Mouse (Mus musculus) spleen, adult 2 months (tissue): ENCODE measurements around the gene Cenpk. TPM values are rescaled to one million over a fixed set of nuclear protein-coding genes. Genes with fewer than 3 reads are reported as not detected.

ENCODE experiments used
- DNase-seq, 2 experiments: peaks; one replicate each; pipeline versions ENCODE4 v3.0.0 to v3.0.0-alpha.2; 2012 to 2021; ENCODE audit warnings: low spot score in 2 of 2, low read depth in 1 of 2
- H3K27ac ChIP-seq: fragments of 200-500 bp; 2 replicates; pipeline ENCODE4 v1.5.1; 2012; ENCODE audit warnings: low read length, inconsistent platforms; ENCODE audit not compliant: insufficient read depth
- H3K27me3 ChIP-seq: fragments of 200-500 bp; 2 replicates; pipeline ENCODE4 v1.6.1; 2012; ENCODE audit warnings: mild to moderate bottlenecking, moderate library complexity, low read length, inconsistent platforms; ENCODE audit not compliant: control insufficient read depth, insufficient read depth
- H3K36me3 ChIP-seq: fragments of 200-500 bp; 2 replicates; pipeline ENCODE4 v1.6.1; 2012; ENCODE audit warnings: mild to moderate bottlenecking, low read length, inconsistent platforms; ENCODE audit not compliant: control insufficient read depth, insufficient read depth
- H3K4me1 ChIP-seq: fragments of 200-500 bp; 2 replicates; pipeline ENCODE4 v1.6.1; 2011; ENCODE audit warnings: inconsistent platforms; ENCODE audit not compliant: control insufficient read depth, insufficient read depth, insufficient read length
- H3K4me3 ChIP-seq: fragments of 200-500 bp; 2 replicates; pipeline ENCODE4 v1.5.1; 2011; ENCODE audit warnings: mild to moderate bottlenecking, inconsistent platforms; ENCODE audit not compliant: insufficient read depth, insufficient read length; ENCODE audit errors: extremely low read depth
- CTCF ChIP-seq: fragments of 200-500 bp; IDR thresholded peaks from 2 replicates; pipeline ENCODE4 v1.5.1; 2011; ENCODE audit warnings: mild to moderate bottlenecking, inconsistent platforms; ENCODE audit not compliant: insufficient read depth, insufficient read length, insufficient replicate concordance; ENCODE audit errors: extremely low read depth
- POLR2A ChIP-seq: fragments of 200-500 bp; IDR thresholded peaks from 2 replicates; pipeline ENCODE4 v1.6.1; 2011; ENCODE audit warnings: low read depth, low read length, inconsistent platforms
- WGBS: fragments of 180-500 bp; shearing (Covaris S2); methylation state at CpG from one replicate; pipeline ENCODE4 v1.1.7; 2018; 5-methylcytosine and 5-hydroxymethylcytosine counted together
- polyA plus RNA-seq: library from polyadenylated mRNA; depleted of rRNA; stranded (reverse); fragments of >200 nt; gene quantifications from 2 replicates; pipeline ENCODE4 v1.2.3, GENCODE M21; 2012

Gene Cenpk
- polyA plus RNA-seq, 1 experiment = 0.21 TPM

DNA sequence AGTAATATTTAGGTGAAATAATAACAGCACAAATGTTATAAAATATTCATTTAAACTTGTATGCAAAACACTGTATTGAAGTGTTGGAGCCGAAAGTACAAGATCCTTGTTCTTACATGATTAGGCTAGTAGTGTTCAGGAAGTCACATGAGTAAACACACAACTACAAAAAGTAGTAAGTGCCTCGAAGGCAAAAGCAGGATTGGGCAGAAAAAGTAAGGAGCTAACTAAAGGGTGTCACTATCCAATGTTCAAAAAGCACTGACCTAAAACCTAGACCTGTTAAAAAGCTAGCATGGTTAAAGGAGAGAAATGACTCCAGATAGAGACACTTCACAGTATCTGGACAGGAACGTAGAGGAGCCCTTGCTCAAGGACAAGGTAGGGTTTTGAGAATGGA, 933 bp upstream of the Cenpk start:
- no peak overlapping the region for H3K27ac ChIP-seq
- no peak overlapping the region for H3K4me3 ChIP-seq
- H3K36me3 ChIP-seq = peaks cover 3% of the 10 kb centered on the region; the same call in 1 of the 2 replicates
- TF ChIP-seq CTCF (no peak), POLR2A (no peak)
- WGBS = 19% methylated on average over 3 of the region's 3 CpGs
- DNase-seq = no peak
- H3K27me3 ChIP-seq = no peaks in the 10 kb centered on the region
- H3K4me1 ChIP-seq = no peaks in the 10 kb centered on the region

DNA sequence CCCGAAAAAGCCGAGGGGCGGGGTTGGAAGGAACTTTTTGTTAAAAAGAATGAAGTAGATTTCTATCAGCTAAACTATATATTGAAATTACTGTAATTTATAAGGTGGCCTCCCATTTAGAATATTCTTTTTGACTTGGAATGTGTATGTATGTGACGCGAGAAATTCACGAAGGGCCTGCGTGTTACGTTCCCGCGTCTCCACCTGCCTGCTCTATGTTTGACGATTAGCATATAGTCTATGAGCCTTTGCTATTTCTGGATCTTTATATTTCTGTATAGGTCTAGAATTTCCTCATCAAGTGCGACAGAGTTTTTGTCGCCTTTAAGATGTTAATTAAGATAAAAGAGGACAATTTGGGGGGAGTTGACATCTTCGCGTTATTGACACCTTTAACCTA, 770 bp downstream of the Cenpk start:
- Histone ChIP-seq H3K4me1 (no peaks in the 10 kb centered on the region), H3K27ac (no peak overlapping the region), H3K36me3 (peaks cover 3% of the 10 kb centered on the region; the same call in 1 of the 2 replicates), H3K27me3 (no peaks in the 10 kb centered on the region), H3K4me3 (peak overlapping the region; percentile 68)
- DNase-seq = no peak
- WGBS = 3% methylated on average over 15 of the region's 15 CpGs
- no peak for TF ChIP-seq POLR2A
- no peak for TF ChIP-seq CTCF

DNA sequence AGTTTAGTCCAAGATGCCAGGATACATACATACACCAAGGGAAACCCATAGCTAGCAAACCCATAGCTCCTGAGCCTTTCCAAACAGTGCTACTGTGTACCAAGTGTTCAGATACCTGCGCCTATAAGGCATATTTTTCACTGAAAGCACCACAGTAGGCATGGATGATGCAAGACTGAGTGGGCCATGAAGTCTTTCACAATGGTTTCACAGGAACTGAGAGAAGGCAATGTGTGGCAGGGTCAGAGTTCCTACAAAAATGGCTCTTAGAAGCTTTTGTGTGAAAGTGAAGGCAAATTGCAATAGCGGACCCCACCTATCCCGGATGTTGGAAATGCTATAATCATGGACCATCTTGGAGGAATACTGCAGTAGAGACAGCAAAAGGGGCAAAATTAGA, 30.6 kb downstream of the Cenpk start:
- Histone ChIP-seq H3K4me3 (no peak overlapping the region), H3K36me3 (no peaks in the 10 kb centered on the region), H3K27me3 (no peaks in the 10 kb centered on the region), H3K4me1 (no peaks in the 10 kb centered on the region), H3K27ac (no peak overlapping the region)
- TF ChIP-seq CTCF (no peak), POLR2A (no peak)
- DNase-seq = no peak
- 91% methylated on average over 3 of the region's 3 CpGs for WGBS

DNA sequence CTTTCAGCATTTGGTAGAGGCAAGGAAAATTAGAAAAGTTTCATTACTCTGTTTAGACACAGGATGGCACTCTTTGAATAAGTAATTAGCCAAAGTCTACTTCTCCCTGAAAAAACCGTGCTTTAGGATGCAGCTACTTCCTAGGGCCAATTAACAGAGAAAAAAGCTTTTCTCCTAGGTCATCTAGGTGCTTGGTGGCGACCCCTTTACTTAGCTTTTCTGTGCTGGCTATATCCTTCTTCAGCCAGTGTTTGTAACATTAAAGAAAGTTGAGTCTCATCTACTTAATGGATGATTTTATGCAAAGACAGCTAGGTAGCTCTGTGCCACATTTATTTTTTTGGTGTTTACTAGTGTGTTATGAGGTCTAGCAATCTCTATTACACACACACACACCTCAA, 56.6 kb downstream of the Cenpk start:
- H3K4me3 ChIP-seq = no peak overlapping the region
- no peak for DNase-seq
- H3K27ac ChIP-seq = peak overlapping the region; percentile 86; the same call in 1 of the 2 replicates
- H3K4me1 ChIP-seq = peaks cover 3% of the 10 kb centered on the region; the same call in 1 of the 2 replicates
- H3K27me3 ChIP-seq = no peaks in the 10 kb centered on the region
- no peaks in the 10 kb centered on the region for H3K36me3 ChIP-seq
- 2% methylated on average over 2 of the region's 2 CpGs for WGBS
- no peak for TF ChIP-seq POLR2A

DNA sequence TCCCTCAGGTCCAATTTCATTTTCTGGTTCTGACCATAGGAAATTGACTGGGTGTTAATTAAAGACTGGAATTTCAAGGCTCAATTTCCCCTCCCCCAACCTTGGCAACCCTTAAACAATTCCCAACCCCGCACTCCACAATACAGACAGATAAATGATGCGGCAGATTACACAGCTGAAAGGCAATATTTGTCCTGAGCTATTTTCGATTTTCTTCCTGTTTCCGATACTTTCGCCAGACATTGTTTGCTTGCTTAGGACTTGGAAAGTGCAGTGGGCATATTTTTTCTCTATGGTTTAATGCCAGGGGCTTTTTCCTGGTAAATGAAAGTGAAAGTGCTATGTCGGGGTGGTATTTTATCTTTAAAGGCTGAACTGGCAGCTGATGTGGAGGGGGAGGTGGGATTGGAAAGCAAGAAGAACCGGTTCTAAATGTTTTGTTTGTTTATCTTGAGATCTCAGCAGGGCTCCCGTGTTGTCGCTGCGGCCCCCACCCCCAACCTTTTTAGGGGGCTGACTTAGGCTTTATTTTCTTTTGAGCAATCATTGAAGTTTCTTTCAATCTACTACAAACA, 57.4 kb downstream of the Cenpk start:
- Histone ChIP-seq H3K36me3 (no peaks in the 10 kb centered on the region), H3K4me1 (peaks cover 3% of the 10 kb centered on the region; the same call in 1 of the 2 replicates), H3K4me3 (peak overlapping the region; percentile 66), H3K27me3 (no peaks in the 10 kb centered on the region), H3K27ac (peak overlapping the region; percentile 86)
- WGBS = 1% methylated on average over 10 of the region's 10 CpGs
- DNase-seq = no peak
- TF ChIP-seq CTCF (no peak), POLR2A (no peak)

DNA sequence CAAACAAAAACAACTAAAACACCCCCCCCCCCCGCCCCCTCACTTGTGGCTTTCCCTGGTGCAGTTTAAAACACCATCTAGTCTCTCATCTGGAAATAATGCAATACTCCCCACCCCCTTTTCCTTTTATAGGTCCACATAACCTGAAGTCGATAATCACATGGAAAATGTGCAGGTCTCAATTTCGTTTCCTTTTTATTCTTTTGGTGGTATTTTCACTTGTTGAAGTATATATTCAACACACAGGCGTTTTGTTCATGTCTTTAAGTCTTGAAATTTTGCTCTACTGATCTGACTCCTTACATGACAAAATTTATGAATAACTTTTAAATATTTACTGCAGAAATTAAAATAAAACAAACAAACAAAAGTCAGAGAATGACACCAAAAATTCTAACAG, 57.9 kb downstream of the Cenpk start:
- H3K27me3 ChIP-seq = no peaks in the 10 kb centered on the region
- H3K27ac ChIP-seq = no peak overlapping the region; the same call in 1 of the 2 replicates
- 0% methylated on average over 4 of the region's 4 CpGs for WGBS
- TF ChIP-seq CTCF (no peak), POLR2A (no peak)
- peak overlapping the region; percentile 66 for H3K4me3 ChIP-seq
- DNase-seq = no peak
- no peaks in the 10 kb centered on the region for H3K36me3 ChIP-seq
- peaks cover 3% of the 10 kb centered on the region; the same call in 1 of the 2 replicates for H3K4me1 ChIP-seq

DNA sequence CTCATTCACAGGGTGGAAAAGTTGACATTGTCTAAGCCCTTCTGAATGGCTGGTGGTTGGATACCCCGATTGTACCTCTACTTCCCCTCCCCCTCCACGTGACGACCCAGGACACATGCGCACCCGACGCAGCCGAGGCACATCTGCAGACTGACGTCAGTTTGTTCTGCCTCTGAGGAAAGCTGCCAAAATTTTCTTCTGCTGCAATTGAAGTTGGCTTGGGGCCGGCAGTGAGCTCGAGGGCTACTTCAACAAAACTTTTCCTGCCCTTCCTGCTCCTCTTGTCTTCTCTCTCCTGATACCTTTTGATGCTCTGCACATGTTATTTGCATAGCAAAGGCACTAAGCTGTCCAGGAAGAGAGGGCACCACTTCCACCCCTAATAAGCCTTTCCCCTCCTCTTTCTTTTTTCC, 58.5 kb downstream of the Cenpk start:
- DNase-seq = peak; percentile 80 to 87

More for the DNA sequence above, 58.5 kb downstream of the Cenpk start:
- Histone ChIP-seq H3K27ac (peak overlapping the region; percentile 57), H3K4me3 (peak overlapping the region; percentile 64), H3K36me3 (no peaks in the 10 kb centered on the region), H3K27me3 (no peaks in the 10 kb centered on the region), H3K4me1 (peaks cover 3% of the 10 kb centered on the region; the same call in 1 of the 2 replicates)
- WGBS = 0% methylated on average over 10 of the region's 10 CpGs
- TF ChIP-seq POLR2A (peak; percentile 31; the same call in 1 of the 2 replicates), CTCF (no peak)
